Mouse (Mus musculus) thymus, adult 18-20 months (tissue): ENCODE results near the gene Cyp2d11.

Source experiments
- DNase-seq, 2 experiments: peaks; one replicate each; pipeline ENCODE4 v3.0.0; 2022; ENCODE audit warnings: mixed read lengths in 2 of 2

Cyp2d11 gene

DNA sequence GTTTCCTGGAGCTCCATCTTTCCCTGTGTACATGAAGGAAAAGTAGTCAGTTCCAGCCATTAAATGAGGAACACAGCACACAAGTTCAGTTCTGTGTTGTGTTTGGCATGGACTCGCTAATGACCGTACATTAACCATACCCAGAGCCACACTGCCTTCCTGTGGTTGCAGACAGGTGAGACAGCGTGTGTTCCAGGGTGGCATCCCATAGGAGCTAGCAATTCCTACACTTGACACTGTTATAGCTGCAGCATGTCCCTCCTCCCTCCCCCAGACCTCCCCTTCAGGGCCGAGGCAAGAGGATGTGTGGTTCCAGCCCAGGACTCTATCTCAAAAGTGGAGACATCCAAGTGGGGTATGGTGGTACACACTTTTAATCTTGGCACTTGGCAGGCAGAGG lies 43.5 kb downstream of the Cyp2d11 start:
- DNase-seq, result no peak

DNA sequence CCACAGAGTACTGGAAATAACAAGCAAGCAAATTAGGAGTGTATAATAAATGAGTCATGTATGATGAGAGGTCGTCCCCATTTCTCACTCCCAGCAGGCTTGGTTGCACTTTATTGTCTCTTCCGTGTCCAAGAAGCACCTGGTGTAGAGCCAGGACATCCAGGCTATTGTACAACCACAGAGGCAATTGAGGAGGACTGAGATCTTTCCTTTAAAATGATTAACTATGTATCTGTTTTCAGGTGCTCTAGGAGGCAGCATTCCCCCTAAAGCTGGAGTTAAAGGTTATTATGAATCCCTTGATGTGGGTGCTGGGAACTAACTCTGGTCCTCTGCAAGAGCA lies 44.9 kb downstream of the Cyp2d11 start:
- no peak for DNase-seq

GRCm38 (mm10) chr15:82348258-82348998 lies 45.4 kb downstream of the Cyp2d11 start:
- no peak for DNase-seq

GRCm38 (mm10) chr15:82347852-82348251 lies 46.0 kb downstream of the Cyp2d11 start:
- no peak for DNase-seq

- DNase-seq, result no peak
Observed at GRCm38 (mm10) chr15:82347303-82347676, 46.5 kb downstream of the Cyp2d11 start.

DNA sequence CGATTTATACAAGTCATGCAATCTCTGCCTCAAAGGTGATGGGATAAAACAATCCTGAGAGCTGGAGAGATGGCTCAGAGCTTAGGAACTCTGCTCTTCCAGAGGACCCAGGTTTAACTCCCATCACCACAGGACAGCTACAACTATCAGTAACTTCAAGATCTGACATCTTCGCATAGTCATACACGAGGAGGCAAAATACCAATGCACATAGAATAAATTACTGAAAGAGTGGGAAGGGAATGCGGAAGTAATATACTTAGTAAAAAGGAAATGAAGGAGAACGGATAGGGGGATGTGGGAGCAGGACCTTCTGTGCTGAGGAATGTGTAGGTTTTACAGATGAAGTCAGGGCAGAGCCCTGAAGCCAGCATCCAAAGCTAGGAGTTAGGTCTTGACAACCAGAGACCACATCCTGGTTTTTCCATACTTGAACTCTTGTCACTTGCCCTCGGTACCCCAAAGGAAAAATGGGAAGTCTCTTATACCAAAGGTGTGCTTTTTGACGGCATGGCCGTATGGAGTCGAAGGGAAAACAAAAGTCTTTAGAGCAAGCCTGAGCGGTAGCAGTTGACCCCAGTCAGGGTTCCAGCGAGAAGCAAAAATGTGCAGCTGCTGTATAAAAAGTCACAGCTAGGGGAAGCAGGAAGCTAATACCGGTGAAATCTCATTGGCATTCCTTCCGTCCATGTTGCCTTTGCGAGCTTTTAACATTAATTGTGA lies 47.1 kb downstream of the Cyp2d11 start:
- no peak for DNase-seq

DNA sequence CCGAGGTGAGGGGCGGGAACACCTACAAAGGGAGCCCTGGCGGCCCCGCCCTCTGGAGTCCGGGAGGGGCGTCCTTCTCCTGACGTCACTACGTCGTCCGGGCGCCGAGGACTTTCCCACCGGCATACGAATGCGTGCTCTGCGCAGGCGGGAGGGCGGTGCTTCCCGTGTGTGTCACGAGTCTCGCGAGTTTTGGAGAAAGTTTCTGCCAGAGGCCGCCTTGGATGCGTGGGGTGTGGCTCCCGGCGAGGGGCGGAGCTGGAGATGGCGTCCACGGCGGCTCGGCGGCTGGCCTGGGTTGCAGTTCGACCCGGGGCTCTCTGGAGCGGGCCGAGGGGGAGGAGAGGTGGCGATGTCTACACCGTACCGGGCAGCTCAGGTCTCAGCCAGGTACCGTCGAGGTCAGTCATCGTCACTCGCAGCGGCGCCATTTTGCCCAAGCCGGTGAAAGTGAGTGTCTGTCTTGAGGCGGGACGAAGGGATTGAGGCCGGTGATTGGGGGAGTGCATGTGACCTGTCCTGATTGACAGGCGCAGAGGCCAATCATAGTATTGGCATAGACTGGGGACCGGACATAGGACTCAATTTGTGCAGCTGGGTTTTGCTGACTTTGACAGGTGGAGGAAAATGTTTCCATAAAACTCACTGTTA lies 47.9 kb downstream of the Cyp2d11 start:
- DNase-seq, result peak; percentile 96 to 98

DNA sequence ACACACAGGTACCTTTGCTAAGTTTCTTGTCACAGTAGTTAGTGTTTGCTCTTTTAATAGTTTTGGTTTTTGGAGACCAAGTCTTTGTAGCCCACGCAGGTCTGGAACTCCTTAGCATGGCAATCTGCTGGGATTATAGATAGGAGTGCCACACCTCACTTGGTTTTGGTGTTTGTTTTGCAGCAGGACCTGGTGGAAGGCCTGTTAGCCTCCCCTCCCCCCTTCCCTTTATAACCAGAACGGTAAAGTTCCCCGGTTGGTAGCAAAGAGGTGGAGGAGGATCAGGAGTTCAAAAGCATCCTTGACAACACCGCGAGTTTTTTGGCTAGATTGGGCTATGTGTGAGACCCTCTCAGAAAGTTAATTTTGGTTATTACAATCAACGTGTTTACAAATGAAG lies 48.9 kb downstream of the Cyp2d11 start:
- no peak for DNase-seq

- no peak for DNase-seq
Observed at GRCm38 (mm10) chr15:82343368-82344287, 50.2 kb downstream of the Cyp2d11 start.

GRCm38 (mm10) chr15:82342543-82342935 lies 51.3 kb downstream of the Cyp2d11 start:
- no peak for DNase-seq

DNA sequence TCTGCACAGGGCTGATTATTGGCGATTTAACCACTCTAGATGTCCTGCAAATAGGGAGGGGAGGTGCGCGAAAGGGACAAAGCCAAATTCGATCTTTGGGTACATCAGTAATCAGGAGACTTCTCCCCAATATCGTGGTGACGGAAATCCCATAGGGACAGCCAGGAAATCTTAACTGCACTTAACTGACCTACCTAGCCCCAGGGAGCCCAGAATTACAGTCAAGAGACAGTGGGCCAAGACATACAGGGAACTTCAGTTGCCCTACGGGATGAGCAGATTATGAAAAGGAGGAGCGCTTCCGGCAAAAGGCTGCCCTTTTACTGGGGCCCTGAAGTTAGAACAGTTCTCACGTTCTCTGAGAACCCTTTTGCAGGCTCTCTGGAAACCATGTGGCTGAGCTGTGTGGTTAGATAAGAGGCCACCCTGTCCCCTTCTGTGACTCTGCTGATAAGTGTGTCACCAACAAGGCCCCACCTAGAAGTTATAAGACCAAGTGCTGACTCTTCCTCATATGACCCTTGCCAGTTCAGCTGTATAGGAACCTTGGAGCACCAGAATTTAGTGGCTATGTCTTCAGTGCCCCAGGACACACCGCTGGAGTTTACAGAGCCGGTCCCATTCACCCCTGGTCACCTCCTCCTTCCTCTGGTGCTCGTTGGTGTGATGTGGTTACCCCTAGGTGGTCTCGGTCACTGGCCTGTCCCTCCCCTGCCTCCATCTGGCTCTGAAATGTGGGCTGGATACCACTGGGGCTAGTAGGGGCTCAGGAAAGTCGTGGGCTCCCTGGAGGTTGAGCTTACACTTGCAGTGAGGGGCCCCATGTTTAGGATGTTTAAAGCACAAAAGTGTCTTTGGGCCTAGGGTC lies 51.9 kb downstream of the Cyp2d11 start:
- DNase-seq, result no peak

- DNase-seq, result no peak
Observed at GRCm38 (mm10) chr15:82341036-82341501, 52.8 kb downstream of the Cyp2d11 start.

- DNase-seq, result no peak
Observed at GRCm38 (mm10) chr15:82340414-82341035, 53.3 kb downstream of the Cyp2d11 start.

GRCm38 (mm10) chr15:82339634-82340254 lies 54.1 kb downstream of the Cyp2d11 start:
- no peak for DNase-seq
